Mouse (Mus musculus) G1E (cell line): ENCODE data around the gene Krt17.

ENCODE experiments used
- CTCF ChIP-seq: IDR thresholded peaks from 2 replicates; pipeline ENCODE4 v1.5.1; 2012; ENCODE audit warnings: low read depth, low read length, inconsistent platforms, mixed read lengths
- GATA1 ChIP-seq: IDR thresholded peaks from 2 replicates; pipeline ENCODE4 v1.6.1; 2012; ENCODE audit warnings: borderline replicate concordance, low read length, inconsistent platforms, mixed read lengths
- POLR2AphosphoS5 ChIP-seq: IDR thresholded peaks from 2 replicates; pipeline ENCODE4 v1.6.1; 2012; ENCODE audit warnings: low read depth, low read length, inconsistent platforms; ENCODE audit not compliant: insufficient replicate concordance

GRCm38 (mm10) chr11:100255514-100255913 lies 5.3 kb downstream of the Krt17 start:
- TF ChIP-seq CTCF, result no peak
- no peak for TF ChIP-seq POLR2AphosphoS5
- no peak for TF ChIP-seq GATA1
